Mouse (Mus musculus): ENCODE data around the gene Rbm18. TPM values are rescaled to one million over a fixed set of nuclear protein-coding genes. Genes with fewer than 3 reads are reported as not detected.

Rbm18 gene
- polyA plus RNA-seq, 1 experiment from 2014 or later, result 60.5 TPM

- WGBS, result 80% methylated on average over 3 of the region's 3 CpGs
- H3K4me2 ChIP-seq (replicated peaks; ENCODE audit: low read depth, low read length), result no peak overlapping the region
- no peak overlapping the region for H3K4me3 ChIP-seq (ENCODE audit: low read depth, low read length)
- ATAC-seq, result no peak
- no peak for TF ChIP-seq EP300 (IDR thresholded peaks at IDR 0.05)
- peak; percentile 35 for TF ChIP-seq CTCF (IDR thresholded peaks at IDR 0.05)
- H3K9me3 ChIP-seq (ENCODE audit: low read length), result no peaks in the 10 kb centered on the region
- H3K9ac ChIP-seq (replicated peaks; ENCODE audit: low read depth), result no peak overlapping the region
- H3K4me1 ChIP-seq (ENCODE audit: insufficient read depth, low read depth, low read length), result no peaks in the 10 kb centered on the region
- no peak overlapping the region for H3K27ac ChIP-seq (ENCODE audit: low read length)
- peaks cover 14% of the 10 kb centered on the region for H3K36me3 ChIP-seq (ENCODE audit: insufficient read depth, low read length)
- peaks cover 11% of the 10 kb centered on the region; the same call in 1 of the 2 replicates for H3K27me3 ChIP-seq (replicated peaks; ENCODE audit: insufficient read depth, low read length)
- no peak for DNase-seq (ENCODE audit: low spot score)
Measured at GRCm38 (mm10) chr2:36112632-36113031, 23.9 kb downstream of the Rbm18 start.

- Histone ChIP-seq H3K4me1 (ENCODE audit: insufficient read depth, low read depth, low read length) (peaks cover 6% of the 10 kb centered on the region; the same call in 1 of the 2 replicates), H3K36me3 (ENCODE audit: insufficient read depth, low read length) (no peaks in the 10 kb centered on the region), H3K9me3 (ENCODE audit: low read length) (no peaks in the 10 kb centered on the region), H3K4me3 (ENCODE audit: low read depth, low read length) (no peak overlapping the region), H3K4me2 (replicated peaks; ENCODE audit: low read depth, low read length) (no peak overlapping the region), H3K27ac (ENCODE audit: low read length) (no peak overlapping the region), H3K9ac (replicated peaks; ENCODE audit: low read depth) (no peak overlapping the region), H3K27me3 (replicated peaks; ENCODE audit: insufficient read depth, low read length) (peaks cover 39% of the 10 kb centered on the region)
- WGBS, result 8% methylated on average over 7 of the region's 7 CpGs
- ATAC-seq (no peak), DNase-seq (ENCODE audit: low spot score) (no peak)
- TF ChIP-seq CTCF (IDR thresholded peaks at IDR 0.05), result no peak
- no peak for TF ChIP-seq EP300 (IDR thresholded peaks at IDR 0.05)
Measured at GRCm38 (mm10) chr2:36108615-36109014, 28.0 kb downstream of the Rbm18 start.

GRCm38 (mm10) chr2:36104956-36105741, 31.4 kb downstream of the Rbm18 start, which contains the start of gene Lhx6:
Gene Lhx6 (minus strand): TSS chr2:36105408.
- H3K36me3 ChIP-seq (ENCODE audit: insufficient read depth, low read length), result no peaks in the 10 kb centered on the region
- peak within 1 kb of the TSS; percentile 86 for H3K4me2 ChIP-seq (replicated peaks; ENCODE audit: low read depth, low read length)
- peaks cover 16% of the 10 kb centered on the region; the same call in 1 of the 2 replicates for H3K4me1 ChIP-seq (ENCODE audit: insufficient read depth, low read depth, low read length)
- no peaks in the 10 kb centered on the region for H3K9me3 ChIP-seq (ENCODE audit: low read length)
- peak within 1 kb of the TSS; percentile 47 for H3K4me3 ChIP-seq (ENCODE audit: low read depth, low read length)
- peak; percentile 52 for DNase-seq (ENCODE audit: low spot score)
- under 1% methylated on average over 52 of the region's 58 CpGs for WGBS
- no peak within 1 kb of the TSS for H3K27ac ChIP-seq (ENCODE audit: low read length)
- no peak within 1 kb of the TSS; the same call in 1 of the 2 replicates for H3K9ac ChIP-seq (replicated peaks; ENCODE audit: low read depth)
- TF ChIP-seq CTCF (IDR thresholded peaks at IDR 0.05), result no peak
- no peak for TF ChIP-seq EP300 (IDR thresholded peaks at IDR 0.05)
- peaks cover 56% of the 10 kb centered on the region for H3K27me3 ChIP-seq (replicated peaks; ENCODE audit: insufficient read depth, low read length)
- peak; percentile 57 for ATAC-seq

GRCm38 (mm10) chr2:36104436-36104955, 32.1 kb downstream of the Rbm18 start:
- peaks cover 60% of the 10 kb centered on the region for H3K27me3 ChIP-seq (replicated peaks; ENCODE audit: insufficient read depth, low read length)
- peak overlapping the region; percentile 47 for H3K4me3 ChIP-seq (ENCODE audit: low read depth, low read length)
- no peaks in the 10 kb centered on the region for H3K9me3 ChIP-seq (ENCODE audit: low read length)
- whole genome bisulfite sequencing, result under 1% methylated on average over 32 of the region's 32 CpGs
- H3K27ac ChIP-seq (ENCODE audit: low read length), result no peak overlapping the region
- ATAC-seq (no peak), DNase-seq (ENCODE audit: low spot score) (no peak)
- peaks cover 16% of the 10 kb centered on the region; the same call in 1 of the 2 replicates for H3K4me1 ChIP-seq (ENCODE audit: insufficient read depth, low read depth, low read length)
- H3K4me2 ChIP-seq (replicated peaks; ENCODE audit: low read depth, low read length), result peak overlapping the region; percentile 86
- TF ChIP-seq EP300 (IDR thresholded peaks at IDR 0.05) (no peak), CTCF (IDR thresholded peaks at IDR 0.05) (no peak)
- H3K36me3 ChIP-seq (ENCODE audit: insufficient read depth, low read length), result no peaks in the 10 kb centered on the region
- H3K9ac ChIP-seq (replicated peaks; ENCODE audit: low read depth), result no peak overlapping the region

- WGBS, result 2% methylated on average over 37 of the region's 38 CpGs
- Histone ChIP-seq H3K4me2 (replicated peaks; ENCODE audit: low read depth, low read length) (peak overlapping the region; percentile 86), H3K9me3 (ENCODE audit: low read length) (no peaks in the 10 kb centered on the region), H3K4me3 (ENCODE audit: low read depth, low read length) (peak overlapping the region; percentile 47), H3K36me3 (ENCODE audit: insufficient read depth, low read length) (no peaks in the 10 kb centered on the region), H3K27me3 (replicated peaks; ENCODE audit: insufficient read depth, low read length) (peaks cover 61% of the 10 kb centered on the region), H3K9ac (replicated peaks; ENCODE audit: low read depth) (no peak overlapping the region), H3K4me1 (ENCODE audit: insufficient read depth, low read depth, low read length) (peaks cover 16% of the 10 kb centered on the region; the same call in 1 of the 2 replicates), H3K27ac (ENCODE audit: low read length) (no peak overlapping the region)
- DNase-seq (ENCODE audit: low spot score) (no peak), ATAC-seq (no peak)
- no peak; the same call in 1 of the 2 replicates for TF ChIP-seq CTCF (IDR thresholded peaks at IDR 0.05)
- TF ChIP-seq EP300 (IDR thresholded peaks at IDR 0.05), result no peak
Measured at GRCm38 (mm10) chr2:36103555-36104367, 32.8 kb downstream of the Rbm18 start.

- Histone ChIP-seq H3K9ac (replicated peaks; ENCODE audit: low read depth) (no peak overlapping the region), H3K27me3 (replicated peaks; ENCODE audit: insufficient read depth, low read length) (peaks cover 67% of the 10 kb centered on the region), H3K4me3 (ENCODE audit: low read depth, low read length) (peak overlapping the region; percentile 47), H3K9me3 (ENCODE audit: low read length) (no peaks in the 10 kb centered on the region), H3K27ac (ENCODE audit: low read length) (no peak overlapping the region), H3K36me3 (ENCODE audit: insufficient read depth, low read length) (no peaks in the 10 kb centered on the region), H3K4me1 (ENCODE audit: insufficient read depth, low read depth, low read length) (peaks cover 16% of the 10 kb centered on the region; the same call in 1 of the 2 replicates), H3K4me2 (replicated peaks; ENCODE audit: low read depth, low read length) (peak overlapping the region; percentile 86)
- DNase-seq (ENCODE audit: low spot score) (no peak), ATAC-seq (no peak)
- WGBS, result 2% methylated on average over 21 of the region's 21 CpGs
- no peak for TF ChIP-seq EP300 (IDR thresholded peaks at IDR 0.05)
- TF ChIP-seq CTCF (IDR thresholded peaks at IDR 0.05), result no peak
Measured at GRCm38 (mm10) chr2:36103069-36103554, 33.5 kb downstream of the Rbm18 start.

Measured in lung, postnatal 0 days (tissue).